Mouse (Mus musculus) cerebellum, adult 11-12 months (tissue): ENCODE measurements at regions not wholly inside any gene's neighbourhood (a gene's known extent, or its start where the extent isn't known, plus 50 kb on each side); places are given as distances from the start of the nearest gene placed in this dataset.

Experiments used
- DNase-seq: peaks from one replicate; pipeline ENCODE4 v3.0.0; 2022

- DNase-seq, result no peak
Observed at GRCm38 (mm10) chr13:31249525-31249924, 275.5 kb downstream of the Gm5447 start.

GRCm38 (mm10) chr13:31254016-31254415 lies 280.0 kb downstream of the Gm5447 start:
- no peak for DNase-seq

GRCm38 (mm10) chr13:31254744-31255143 lies 280.7 kb downstream of the Gm5447 start:
- no peak for DNase-seq

GRCm38 (mm10) chr13:31255506-31255905 lies 281.5 kb downstream of the Gm5447 start:
- no peak for DNase-seq

- DNase-seq, result no peak
Observed at GRCm38 (mm10) chr13:31267865-31268264, 288.1 kb upstream of the Foxq1 start.

- DNase-seq, result no peak
Observed at GRCm38 (mm10) chr13:31276005-31276644, 279.8 kb upstream of the Foxq1 start.

- DNase-seq, result no peak
Observed at GRCm38 (mm10) chr13:31290630-31291029, 265.3 kb upstream of the Foxq1 start.

GRCm38 (mm10) chr13:31292584-31293387 lies 263.1 kb upstream of the Foxq1 start:
- DNase-seq, result no peak

GRCm38 (mm10) chr13:31294011-31294410 lies 261.9 kb upstream of the Foxq1 start:
- DNase-seq, result no peak

GRCm38 (mm10) chr13:31303194-31303593 lies 252.7 kb upstream of the Foxq1 start:
- no peak for DNase-seq

- no peak for DNase-seq
Observed at GRCm38 (mm10) chr13:31304286-31304865, 251.6 kb upstream of the Foxq1 start.

GRCm38 (mm10) chr13:31309083-31309621 lies 246.8 kb upstream of the Foxq1 start:
- no peak for DNase-seq

GRCm38 (mm10) chr13:31312772-31313171 lies 243.2 kb upstream of the Foxq1 start:
- DNase-seq, result no peak

GRCm38 (mm10) chr13:31313821-31314220 lies 242.1 kb upstream of the Foxq1 start:
- no peak for DNase-seq

- DNase-seq, result no peak
Observed at GRCm38 (mm10) chr13:31317066-31317465, 238.9 kb upstream of the Foxq1 start.

GRCm38 (mm10) chr13:31318008-31318407 lies 237.9 kb upstream of the Foxq1 start:
- DNase-seq, result no peak

- DNase-seq, result no peak
Observed at GRCm38 (mm10) chr13:31321411-31321810, 234.5 kb upstream of the Foxq1 start.

GRCm38 (mm10) chr13:31326269-31326851 lies 229.6 kb upstream of the Foxq1 start:
- no peak for DNase-seq

GRCm38 (mm10) chr13:31327511-31327951 lies 228.4 kb upstream of the Foxq1 start:
- DNase-seq, result no peak

GRCm38 (mm10) chr13:31328756-31329155 lies 227.2 kb upstream of the Foxq1 start:
- DNase-seq, result no peak

- no peak for DNase-seq
Observed at GRCm38 (mm10) chr13:31330731-31331130, 225.2 kb upstream of the Foxq1 start.

GRCm38 (mm10) chr13:31334981-31335380 lies 221.0 kb upstream of the Foxq1 start:
- DNase-seq, result no peak

GRCm38 (mm10) chr13:31337631-31338030 lies 218.3 kb upstream of the Foxq1 start:
- DNase-seq, result no peak
